ENCODE assay signal across 26 mouse cellular contexts in the genomic region with DNA sequence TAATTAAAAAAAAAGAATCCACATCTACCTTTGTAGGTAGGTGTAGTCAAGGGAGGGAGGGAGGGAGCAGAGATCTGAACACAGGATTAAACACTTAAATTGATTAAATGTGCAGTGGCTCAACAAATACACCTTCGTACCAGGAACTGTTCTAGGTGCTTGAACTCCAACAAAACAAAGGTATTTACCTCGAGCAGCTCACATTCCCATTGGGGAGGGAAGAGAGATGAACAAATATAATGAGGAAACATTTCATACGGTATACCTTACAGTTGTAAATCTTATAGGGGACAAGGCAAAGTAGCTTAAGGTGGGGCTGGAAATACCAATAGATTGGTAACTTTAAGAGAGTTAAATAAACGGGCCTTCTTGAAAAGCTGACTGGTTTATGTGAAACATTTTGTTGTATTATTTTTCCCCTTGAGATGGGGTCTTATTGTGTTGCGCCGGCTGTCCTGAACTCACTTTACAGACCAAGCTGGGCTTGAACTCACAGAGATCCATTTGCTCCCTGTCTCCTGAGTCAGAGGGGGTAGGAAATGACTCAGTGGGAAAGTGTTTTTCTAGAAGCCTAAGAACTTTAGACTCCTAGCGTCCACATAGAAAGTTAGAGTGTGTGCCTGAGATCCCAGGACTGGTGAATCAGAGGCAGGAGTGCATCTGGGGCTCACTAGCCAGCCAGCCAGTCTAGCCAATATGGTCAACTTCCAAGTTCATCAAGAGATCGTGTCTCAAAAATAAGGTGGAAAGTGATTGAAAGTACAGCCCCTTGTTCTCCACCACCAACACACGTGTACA. TPM values are rescaled to one million over a fixed set of nuclear protein-coding genes. Genes with fewer than 3 reads are reported as not detected.
DNase-seq lines count a peak whose midpoint lies in the region; ATAC-seq and TF ChIP-seq lines count a peak whose summit lies in the region.
"Had no signal": no experiment of that assay in that cellular context is flagged by ENCODE, and none has a peak within 500 bp of the region (broad histone marks: within the 10 kb centered on the region; RNA-seq: fewer than 3 reads in every experiment).

No protein-coding gene starts in this region.

- 70% methylated on average over 9 of the region's 9 CpGs for WGBS in liver, postnatal 0 days (ENCODE audit: insufficient replicate concordance)
- 70% methylated on average over 9 of the region's 9 CpGs for WGBS in liver, embryonic 12.5 days (ENCODE audit: insufficient replicate concordance)
- WGBS in intestine, embryonic 16.5 days, result 77% methylated on average over 9 of the region's 9 CpGs
- WGBS in stomach, embryonic 16.5 days, result 72% methylated on average over 9 of the region's 9 CpGs
- 84% methylated on average over 9 of the region's 9 CpGs for WGBS in forebrain, embryonic 12.5 days

- no peaks in the 10 kb centered on the region for H3K36me3 ChIP-seq in liver, postnatal 0 days (replicated peaks; ENCODE audit: insufficient read depth, low read length)
- no peaks in the 10 kb centered on the region for H3K36me3 ChIP-seq in liver, embryonic 12.5 days
- no peaks in the 10 kb centered on the region for H3K36me3 ChIP-seq in intestine, embryonic 16.5 days (ENCODE audit: control insufficient read depth, insufficient read depth, low read length)
- no peaks in the 10 kb centered on the region for H3K36me3 ChIP-seq in stomach, embryonic 16.5 days (ENCODE audit: control insufficient read depth, insufficient read depth, low read length)
- no peaks in the 10 kb centered on the region for H3K36me3 ChIP-seq in forebrain, embryonic 12.5 days (replicated peaks)
- H3K36me3 ChIP-seq: embryonic facial prominence, embryonic 12.5 days; G1E; heart, embryonic 13.5 days; hindbrain, embryonic 12.5 days had no signal

- peaks cover 6% of the 10 kb centered on the region for H3K27me3 ChIP-seq in liver, postnatal 0 days (ENCODE audit: insufficient read depth, low read length)
- H3K27me3 ChIP-seq in liver, embryonic 12.5 days (replicated peaks), result peaks cover 18% of the 10 kb centered on the region
- H3K27me3 ChIP-seq in intestine, embryonic 16.5 days (replicated peaks; ENCODE audit: control insufficient read depth, insufficient read depth, low read length), result no peaks in the 10 kb centered on the region
- no peaks in the 10 kb centered on the region for H3K27me3 ChIP-seq in stomach, embryonic 16.5 days (ENCODE audit: control insufficient read depth, insufficient read depth, low read length)
- H3K27me3 ChIP-seq in forebrain, embryonic 12.5 days, result peaks cover 13% of the 10 kb centered on the region
- H3K27me3 ChIP-seq: embryonic facial prominence, embryonic 12.5 days; heart, embryonic 13.5 days had no signal

- peak; percentile 45 for ATAC-seq in liver, postnatal 0 days
- no peak for ATAC-seq in liver, embryonic 12.5 days
- 0 out of 2 replicates have a peak, but pooled peaks have one; percentile 29 for ATAC-seq in intestine, embryonic 16.5 days
- no peak for ATAC-seq in stomach, embryonic 16.5 days (ENCODE audit: insufficient read depth, low FRiP score)
- no peak for ATAC-seq in forebrain, embryonic 12.5 days (ENCODE audit: low FRiP score)
- no peak for ATAC-seq in megakaryocyte, adult 5-6 weeks (ENCODE audit: poor library complexity, severe bottlenecking)
- ATAC-seq: activated CD4-positive, CD25-positive, alpha-beta regulatory T cell, adult 4 months; CD4-positive, CD25-positive, alpha-beta regulatory T cell, adult 4 months; forebrain, embryonic 13.5 days; forebrain, postnatal 0 days; hindbrain, embryonic 16.5 days; inflammation-experienced regulatory T-cells, adult 6 months had no signal

- no peak overlapping the region for H3K9ac ChIP-seq in liver, postnatal 0 days (replicated peaks)
- no peak overlapping the region for H3K9ac ChIP-seq in liver, embryonic 12.5 days
- no peak overlapping the region for H3K9ac ChIP-seq in intestine, embryonic 16.5 days (ENCODE audit: low read depth, low read length)
- no peak overlapping the region for H3K9ac ChIP-seq in stomach, embryonic 16.5 days (ENCODE audit: low read length)
- no peak overlapping the region for H3K9ac ChIP-seq in forebrain, embryonic 12.5 days
- H3K9ac ChIP-seq: embryonic facial prominence, embryonic 12.5 days; forebrain, embryonic 13.5 days; forebrain, postnatal 0 days; heart, embryonic 13.5 days; hindbrain, embryonic 12.5 days had no signal

- DNase-seq in liver, postnatal 0 days, result no peak
- peak; percentile 58 for DNase-seq in NIH3T3 (ENCODE audit: low read depth)
- DNase-seq in gastrocnemius, adult 2 months, result no peak
- DNase-seq: adrenal gland, postnatal 14 days; B cell, adult 2 months; cerebellum, adult 11-12 months; cerebellum, postnatal 10 days; forebrain, postnatal 0 days; gastrocnemius, postnatal 25 days; heart, postnatal 4 days had no signal

- H3K27ac ChIP-seq in liver, postnatal 0 days (ENCODE audit: low read depth), result peak overlapping the region; percentile 24; the same call in 1 of the 2 replicates
- no peak overlapping the region for H3K27ac ChIP-seq in liver, embryonic 12.5 days
- no peak overlapping the region; the same call in 1 of the 2 replicates for H3K27ac ChIP-seq in intestine, embryonic 16.5 days (ENCODE audit: low read length)
- H3K27ac ChIP-seq in stomach, embryonic 16.5 days (ENCODE audit: low read length), result peak overlapping the region; percentile 46; the same call in 1 of the 2 replicates
- no peak overlapping the region for H3K27ac ChIP-seq in forebrain, embryonic 12.5 days
- no peak overlapping the region for H3K27ac ChIP-seq in gastrocnemius, adult 2 months
- H3K27ac ChIP-seq: embryonic facial prominence, embryonic 12.5 days; forebrain, embryonic 13.5 days; heart, embryonic 13.5 days; hindbrain, embryonic 12.5 days had no signal

- no peak for TF ChIP-seq CTCF in liver, postnatal 0 days (IDR thresholded peaks at IDR 0.05; ENCODE audit: low read depth)
- no peak for TF ChIP-seq CTCF in gastrocnemius, adult 2 months (IDR thresholded peaks at IDR 0.05)

- no peak overlapping the region for H3K4me3 ChIP-seq in liver, postnatal 0 days (ENCODE audit: low read depth, low read length)
- H3K4me3 ChIP-seq in liver, embryonic 12.5 days, result no peak overlapping the region
- no peak overlapping the region for H3K4me3 ChIP-seq in intestine, embryonic 16.5 days (ENCODE audit: low read length)
- no peak overlapping the region for H3K4me3 ChIP-seq in stomach, embryonic 16.5 days (replicated peaks; ENCODE audit: low read length)
- H3K4me3 ChIP-seq in forebrain, embryonic 12.5 days (replicated peaks), result no peak overlapping the region
- H3K4me3 ChIP-seq in gastrocnemius, adult 2 months, result no peak overlapping the region
- H3K4me3 ChIP-seq: embryonic facial prominence, embryonic 12.5 days; forebrain, embryonic 13.5 days; heart, embryonic 13.5 days; hindbrain, embryonic 12.5 days had no signal

- H3K4me1 ChIP-seq in liver, postnatal 0 days (ENCODE audit: insufficient read depth), result no peaks in the 10 kb centered on the region
- H3K4me1 ChIP-seq in liver, embryonic 12.5 days, result peaks cover 2% of the 10 kb centered on the region; the same call in 1 of the 2 replicates
- peaks cover 4% of the 10 kb centered on the region; the same call in 1 of the 2 replicates for H3K4me1 ChIP-seq in intestine, embryonic 16.5 days (ENCODE audit: control insufficient read depth, insufficient read depth, low read length)
- no peaks in the 10 kb centered on the region for H3K4me1 ChIP-seq in stomach, embryonic 16.5 days (ENCODE audit: control insufficient read depth, insufficient read depth, low read length)
- H3K4me1 ChIP-seq in forebrain, embryonic 12.5 days, result peaks cover 5% of the 10 kb centered on the region; the same call in 1 of the 2 replicates
- H3K4me1 ChIP-seq: embryonic facial prominence, embryonic 12.5 days had no signal

- intact Hi-C loops in gastrocnemius, adult 2 months (cut with DNase I), result no loop called here

- no peak for TF ChIP-seq EP300 in liver, postnatal 0 days (IDR thresholded peaks at IDR 0.05; ENCODE audit: low read depth)

- no peak overlapping the region for H3K4me2 ChIP-seq in liver, postnatal 0 days (ENCODE audit: low read depth, low read length)
- no peak overlapping the region for H3K4me2 ChIP-seq in liver, embryonic 12.5 days
- no peak overlapping the region for H3K4me2 ChIP-seq in intestine, embryonic 16.5 days (ENCODE audit: low read depth, low read length)
- no peak overlapping the region for H3K4me2 ChIP-seq in stomach, embryonic 16.5 days (ENCODE audit: low read depth, low read length)
- no peak overlapping the region for H3K4me2 ChIP-seq in forebrain, embryonic 12.5 days
- H3K4me2 ChIP-seq: embryonic facial prominence, embryonic 12.5 days; forebrain, embryonic 13.5 days; heart, embryonic 13.5 days; hindbrain, embryonic 12.5 days had no signal

- no peaks in the 10 kb centered on the region for H3K9me3 ChIP-seq in liver, postnatal 0 days (ENCODE audit: low read length)
- H3K9me3 ChIP-seq in liver, embryonic 12.5 days (replicated peaks), result no peaks in the 10 kb centered on the region
- no peaks in the 10 kb centered on the region for H3K9me3 ChIP-seq in intestine, embryonic 16.5 days (ENCODE audit: control insufficient read depth, low read length)
- H3K9me3 ChIP-seq in stomach, embryonic 16.5 days (replicated peaks; ENCODE audit: control insufficient read depth, low read length), result no peaks in the 10 kb centered on the region
- no peaks in the 10 kb centered on the region for H3K9me3 ChIP-seq in forebrain, embryonic 12.5 days
- H3K9me3 ChIP-seq: embryonic facial prominence, embryonic 12.5 days; forebrain, embryonic 13.5 days; heart, embryonic 13.5 days; hindbrain, embryonic 12.5 days had no signal

RNA-seq across cellular contexts. Expression of a gene that starts 5.5 kb away (rescaled TPM):
- 12.3 and 13.3 TPM in 2 replicates for polyA plus RNA-seq in liver, postnatal 0 days (2015; fragmentation: Nextera tagmentation; extraction: Ambion mirVana)
- polyA plus RNA-seq in liver, embryonic 12.5 days (2016; fragmentation: Nextera tagmentation; extraction: Ambion mirVana), result 4.6 and 5.4 TPM in 2 replicates
- polyA plus RNA-seq in intestine, embryonic 16.5 days (2015; fragmentation: Nextera tagmentation; extraction: Ambion mirVana), result 32.0 and 37.2 TPM in 2 replicates
- polyA plus RNA-seq in stomach, embryonic 16.5 days (2015; fragmentation: Nextera tagmentation; extraction: Ambion mirVana), result 19.3 and 22.6 TPM in 2 replicates
- 2.6 and 2.9 TPM in 2 replicates for polyA plus RNA-seq in forebrain, embryonic 12.5 days (2016; fragmentation: Nextera tagmentation; extraction: Ambion mirVana)
- total RNA-seq in megakaryocyte, adult 5-6 weeks (2015), result not detected in 2 replicates
- not detected in 2 replicates for total RNA-seq in megakaryocyte, adult 5-6 weeks (2017)
- total RNA-seq in gastrocnemius, adult 2 months (2021), result under 1 TPM; 0.13 to 0.53 TPM
- total RNA-seq: common myeloid progenitor, adult 5-6 weeks; granulocyte monocyte progenitor cell, adult 5-6 weeks had no signal
- polyA plus RNA-seq: G1E had no signal

Comparison
In these comparisons a context has a peak if more than half of its experiments do, and no peak if none do; other contexts are left out.
1. ATAC-seq: peak in liver, postnatal 0 days (single experiment) and intestine, embryonic 16.5 days (single experiment); none in liver, embryonic 12.5 days (single experiment), stomach, embryonic 16.5 days (single experiment), forebrain, embryonic 12.5 days (single experiment) and megakaryocyte, adult 5-6 weeks (single experiment).
2. H3K27ac ChIP-seq: peak in liver, postnatal 0 days (single experiment) and stomach, embryonic 16.5 days (single experiment); none in liver, embryonic 12.5 days (single experiment), intestine, embryonic 16.5 days (single experiment), forebrain, embryonic 12.5 days (single experiment) and gastrocnemius, adult 2 months (single experiment).